Mouse (Mus musculus) lung, embryonic 14.5 days (tissue): ENCODE results near the gene Zbtb20. TPM values are rescaled to one million over a fixed set of nuclear protein-coding genes. Genes with fewer than 3 reads are reported as not detected.

Experiments
- ATAC-seq: fragments of 200-750 bp; cut with Nextera tagmentation; 2 replicates; pipeline ENCODE4 v1.8.0; 2017; ENCODE audit warnings: mild to moderate bottlenecking, moderate TSS enrichment, moderate library complexity; ENCODE audit not compliant: insufficient read depth
- DNase-seq: peaks from one replicate; pipeline ENCODE4 v3.0.0-alpha.2; 2015
- H3K27ac ChIP-seq: fragments of 300-500 bp; sonication (generic); 2 replicates; pipeline ENCODE4 v1.5.1; 2014; ENCODE audit warnings: low read depth, mild to moderate bottlenecking, moderate library complexity
- H3K27me3 ChIP-seq: fragments of 300-500 bp; sonication (generic); 2 replicates; pipeline ENCODE4 v1.6.1; 2014; ENCODE audit warnings: low read length, control low read depth; ENCODE audit not compliant: insufficient read depth
- H3K36me3 ChIP-seq: fragments of 300-500 bp; sonication (generic); 2 replicates; pipeline ENCODE4 v1.6.1; 2014; ENCODE audit warnings: control low read depth; ENCODE audit not compliant: insufficient read depth
- H3K4me1 ChIP-seq: fragments of 300-500 bp; sonication (generic); 2 replicates; pipeline ENCODE4 v1.6.1; 2014; ENCODE audit warnings: antibody characterized with exemption, control low read depth; ENCODE audit not compliant: insufficient read depth
- H3K4me2 ChIP-seq: fragments of 300-500 bp; sonication (generic); 2 replicates; pipeline ENCODE4 v1.6.1; 2014; ENCODE audit warnings: mild to moderate bottlenecking
- H3K4me3 ChIP-seq: fragments of 300-500 bp; sonication (generic); 2 replicates; pipeline ENCODE4 v1.5.1; 2014; ENCODE audit warnings: low read depth, low read length
- H3K9ac ChIP-seq: fragments of 300-500 bp; sonication (generic); 2 replicates; pipeline ENCODE4 v1.6.1; 2014
- H3K9me3 ChIP-seq: fragments of 300-500 bp; sonication (generic); 2 replicates; pipeline ENCODE4 v1.6.1; 2016; ENCODE audit warnings: low read depth, low read length, control low read depth
- CTCF ChIP-seq: IDR thresholded peaks from 2 replicates; pipeline ENCODE4 v1.5.1; 2016; ENCODE audit warnings: antibody characterized with exemption, low read depth
- WGBS: fragments of 180-500 bp; shearing (Covaris S2); extraction: QIAGEN DNeasy Blood & Tissue Kit; methylation state at CpG from one replicate; pipeline ENCODE4 v1.1.7; 2014; 5-methylcytosine and 5-hydroxymethylcytosine counted together
- polyA plus RNA-seq: library from polyadenylated mRNA; unstranded; fragments of >200 nt; fragmentation: Nextera tagmentation; extraction: Ambion mirVana; gene quantifications from 2 replicates; pipeline ENCODE4 v1.2.1, GENCODE M21; 2014

Gene Zbtb20
- polyA plus RNA-seq, 1 experiment from 2014 or later: 17.6 TPM

DNA sequence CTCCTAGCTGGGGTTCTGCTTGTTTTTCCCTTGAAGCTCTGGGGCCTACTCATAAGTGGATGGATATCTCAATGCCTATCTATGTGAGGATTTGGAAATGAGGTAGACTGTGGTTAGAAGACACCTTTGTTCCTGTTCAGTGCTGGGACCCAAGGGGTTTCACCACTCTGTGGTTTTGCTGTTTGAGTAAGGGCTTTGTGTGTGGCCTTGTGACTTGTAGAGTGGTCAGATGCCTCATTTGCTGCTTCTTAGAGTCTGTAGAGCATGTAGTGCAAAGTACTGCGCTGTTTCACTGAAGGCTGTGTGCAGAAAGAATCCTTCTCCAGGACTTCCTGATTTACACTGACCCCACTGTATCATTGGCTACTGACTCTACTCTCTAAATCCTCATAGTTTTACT, 314.7 kb downstream of the Zbtb20 start:
- no peaks in the 10 kb centered on the region for H3K27me3 ChIP-seq
- no peak for ATAC-seq
- WGBS: 96% methylated on average over 1 of the region's 1 CpGs
- no peak overlapping the region for H3K4me2 ChIP-seq
- H3K4me1 ChIP-seq: no peaks in the 10 kb centered on the region
- H3K4me3 ChIP-seq: no peak overlapping the region
- no peaks in the 10 kb centered on the region for H3K36me3 ChIP-seq
- no peaks in the 10 kb centered on the region for H3K9me3 ChIP-seq
- DNase-seq: no peak
- no peak for TF ChIP-seq CTCF
- no peak overlapping the region for H3K9ac ChIP-seq
- no peak overlapping the region for H3K27ac ChIP-seq

DNA sequence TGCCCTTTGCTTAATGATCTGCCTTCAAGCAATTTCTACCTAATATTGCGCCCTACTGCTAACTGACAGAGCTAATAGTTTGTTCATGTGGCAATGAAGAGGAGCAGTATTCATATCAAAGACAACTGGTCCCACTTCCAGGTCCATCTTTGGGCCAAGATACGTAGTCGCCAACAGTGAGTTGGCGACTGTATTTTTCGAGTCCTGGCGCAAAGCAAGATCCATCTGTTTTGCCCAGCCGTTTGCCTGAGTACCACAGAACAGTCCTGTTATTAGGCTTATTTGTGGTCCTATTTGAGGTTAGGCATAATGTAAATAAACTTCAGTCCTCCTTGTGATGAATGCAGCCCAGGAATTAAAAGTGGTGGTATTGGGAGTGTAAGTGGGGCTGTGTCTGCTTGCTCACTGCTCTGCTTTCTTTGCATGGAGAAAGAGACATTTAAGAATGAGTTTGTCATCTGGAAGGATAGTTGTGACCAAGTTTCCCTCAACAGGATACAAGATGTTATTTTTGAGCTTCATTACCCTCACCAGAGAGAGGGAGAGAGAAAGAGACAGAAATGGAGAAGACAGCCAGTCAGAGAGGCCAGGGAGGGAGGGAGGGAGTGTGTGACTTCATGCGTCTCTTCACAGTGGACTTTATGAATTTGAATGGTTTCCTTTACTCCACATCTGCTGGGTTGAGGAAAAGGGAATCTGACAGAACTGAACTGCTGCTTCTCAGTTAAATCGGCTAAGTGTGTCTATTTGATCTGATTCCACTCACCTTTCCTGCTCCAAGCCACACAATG, 315.6 kb downstream of the Zbtb20 start:
- WGBS: 84% methylated on average over 9 of the region's 9 CpGs
- H3K36me3 ChIP-seq: no peaks in the 10 kb centered on the region
- DNase-seq: no peak
- no peaks in the 10 kb centered on the region for H3K27me3 ChIP-seq
- ATAC-seq: no peak
- no peaks in the 10 kb centered on the region for H3K9me3 ChIP-seq
- H3K9ac ChIP-seq: no peak overlapping the region
- H3K4me3 ChIP-seq: no peak overlapping the region
- H3K4me1 ChIP-seq: no peaks in the 10 kb centered on the region
- no peak overlapping the region for H3K4me2 ChIP-seq
- no peak overlapping the region for H3K27ac ChIP-seq
- no peak for TF ChIP-seq CTCF

DNA sequence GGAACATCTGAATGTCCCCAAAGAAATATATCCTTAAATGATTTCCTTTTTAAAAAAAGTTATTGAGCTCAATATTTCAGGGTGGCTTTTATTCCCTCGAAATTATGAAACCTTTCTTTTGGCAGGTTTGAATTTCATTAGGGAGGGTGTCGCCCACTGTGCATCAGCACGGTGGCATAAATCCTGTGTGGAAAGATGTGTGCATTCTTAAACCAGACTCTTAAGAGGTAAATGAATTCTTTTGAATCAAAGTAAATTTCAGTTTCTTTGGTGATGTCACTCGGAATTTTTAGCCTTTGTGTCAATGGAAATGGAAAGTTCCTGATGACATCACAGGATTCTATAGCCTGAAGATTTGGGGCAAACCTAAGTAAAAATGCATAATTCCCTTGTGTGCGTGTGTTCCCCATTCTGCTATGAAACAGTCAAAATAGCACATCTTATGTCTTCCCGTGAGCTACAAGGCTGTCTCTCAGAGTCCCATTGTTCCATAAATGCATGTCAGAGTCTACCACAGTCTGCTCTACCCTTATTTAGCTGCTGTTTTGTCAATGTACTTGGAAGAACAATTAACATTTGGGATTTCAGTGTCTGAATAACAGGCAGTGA, 318.1 kb downstream of the Zbtb20 start:
- TF ChIP-seq CTCF: no peak
- DNase-seq (no peak), ATAC-seq (no peak)
- H3K27ac ChIP-seq: no peak overlapping the region
- no peaks in the 10 kb centered on the region for H3K9me3 ChIP-seq
- H3K4me2 ChIP-seq: no peak overlapping the region
- no peak overlapping the region for H3K9ac ChIP-seq
- no peaks in the 10 kb centered on the region for H3K36me3 ChIP-seq
- no peak overlapping the region for H3K4me3 ChIP-seq
- H3K4me1 ChIP-seq: no peaks in the 10 kb centered on the region
- H3K27me3 ChIP-seq: no peaks in the 10 kb centered on the region
- 82% methylated on average over 6 of the region's 6 CpGs for WGBS

DNA sequence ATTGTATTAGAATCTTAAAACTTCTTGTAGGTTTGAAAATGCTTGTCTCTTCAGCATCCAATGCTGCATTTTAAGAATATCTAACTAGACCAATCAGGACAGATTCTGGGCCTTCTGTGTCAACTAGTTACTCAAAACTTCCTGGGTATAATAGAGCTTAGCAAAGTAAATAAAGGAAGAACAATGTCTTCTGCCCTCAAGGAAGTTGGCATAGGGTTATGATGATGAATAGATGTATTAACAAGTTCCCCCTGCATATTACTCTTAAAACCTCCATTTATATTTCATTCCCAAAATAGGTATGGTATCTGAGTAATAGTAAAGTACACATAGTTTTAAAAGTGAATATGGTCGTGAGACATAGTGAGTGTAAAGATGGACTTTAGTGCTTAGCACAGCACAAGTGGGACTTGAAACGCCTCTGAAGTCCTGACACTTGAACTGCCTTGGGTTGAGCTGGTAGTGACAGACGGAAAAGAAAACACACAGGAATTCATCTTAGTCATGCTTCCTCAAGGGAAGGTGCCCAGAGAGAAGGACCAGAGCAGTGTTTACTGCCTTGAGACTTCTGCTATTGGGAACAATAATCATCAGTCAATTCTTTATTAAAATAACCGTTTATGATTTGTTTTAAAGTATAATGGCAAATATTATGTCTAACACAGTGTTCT, 341.8 kb downstream of the Zbtb20 start:
- no peak for TF ChIP-seq CTCF
- Histone ChIP-seq H3K4me3 (no peak overlapping the region), H3K9me3 (no peaks in the 10 kb centered on the region), H3K27ac (no peak overlapping the region), H3K9ac (no peak overlapping the region), H3K36me3 (no peaks in the 10 kb centered on the region), H3K27me3 (no peaks in the 10 kb centered on the region), H3K4me2 (no peak overlapping the region), H3K4me1 (no peaks in the 10 kb centered on the region)
- no peak for DNase-seq
- no peak for ATAC-seq
- 24% methylated on average over 4 of the region's 4 CpGs for WGBS

DNA sequence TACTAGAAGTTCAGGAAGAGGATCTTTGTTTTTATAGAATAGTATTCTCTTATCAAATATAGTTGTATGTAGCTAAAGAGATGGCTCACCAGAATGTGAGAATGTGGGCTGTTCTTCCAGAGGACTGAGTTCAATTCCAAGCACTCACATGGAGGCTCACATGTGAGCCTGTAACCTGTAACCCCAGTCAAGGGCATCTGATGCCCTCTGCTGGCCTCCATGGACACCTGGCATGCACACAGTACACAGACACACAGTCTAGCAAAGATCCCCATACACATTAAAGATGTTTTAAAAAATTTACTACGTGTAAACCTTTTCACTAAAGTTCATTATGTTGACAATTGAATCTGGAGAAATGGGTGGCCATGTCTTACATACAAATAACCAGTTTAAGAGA, 343.7 kb downstream of the Zbtb20 start:
- Histone ChIP-seq H3K9ac (no peak overlapping the region), H3K36me3 (no peaks in the 10 kb centered on the region), H3K4me3 (no peak overlapping the region), H3K9me3 (no peaks in the 10 kb centered on the region), H3K27ac (no peak overlapping the region), H3K27me3 (no peaks in the 10 kb centered on the region), H3K4me2 (no peak overlapping the region), H3K4me1 (no peaks in the 10 kb centered on the region)
- 87% methylated on average over 1 of the region's 1 CpGs for WGBS
- no peak for TF ChIP-seq CTCF
- ATAC-seq (no peak), DNase-seq (no peak)

DNA sequence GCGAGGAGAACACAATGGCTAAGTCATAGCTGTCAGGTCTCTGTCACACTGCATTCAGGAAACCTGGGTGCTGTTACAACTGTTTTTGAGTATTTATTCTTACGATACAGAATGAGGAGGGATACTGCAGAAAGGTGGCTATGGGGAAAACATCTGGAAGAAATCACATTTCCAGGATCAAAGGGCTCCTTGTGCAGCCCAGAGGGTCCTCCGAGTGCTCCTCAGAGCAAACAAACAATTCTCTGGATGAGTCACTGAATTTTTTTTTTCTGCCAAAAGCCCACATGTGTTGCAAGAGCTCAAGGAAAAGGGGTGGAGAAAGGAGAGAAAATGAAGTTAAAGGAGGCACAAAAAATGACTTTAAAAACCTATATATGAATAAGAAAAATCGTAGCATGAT, 345.6 kb downstream of the Zbtb20 start:
- H3K9ac ChIP-seq: no peak overlapping the region
- WGBS: 39% methylated on average over 4 of the region's 4 CpGs
- no peak overlapping the region for H3K4me3 ChIP-seq
- H3K4me2 ChIP-seq: no peak overlapping the region
- TF ChIP-seq CTCF: no peak
- H3K4me1 ChIP-seq: no peaks in the 10 kb centered on the region
- H3K36me3 ChIP-seq: no peaks in the 10 kb centered on the region
- no peaks in the 10 kb centered on the region for H3K27me3 ChIP-seq
- ATAC-seq: no peak
- H3K9me3 ChIP-seq: no peaks in the 10 kb centered on the region
- peak; percentile 20 for DNase-seq
- no peak overlapping the region for H3K27ac ChIP-seq

DNA sequence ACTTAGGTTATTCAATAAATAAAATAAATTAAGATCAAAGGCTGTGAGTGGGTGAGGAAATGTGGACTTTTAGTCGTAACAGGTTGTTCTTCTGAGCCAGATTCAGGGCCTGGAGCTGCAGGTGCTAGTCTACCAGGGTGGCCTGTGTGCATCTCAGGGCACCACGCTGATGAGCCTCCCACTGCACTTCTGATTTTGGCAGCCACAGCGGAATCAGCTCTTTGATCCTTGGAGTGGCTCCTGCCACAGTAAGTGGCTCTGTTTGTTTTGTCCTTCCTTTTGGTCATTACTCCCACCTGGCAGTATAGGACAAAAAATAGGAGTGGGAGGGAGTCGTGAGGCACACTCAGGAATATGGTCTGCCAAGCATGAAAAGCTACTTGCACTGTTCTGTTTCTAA, 354.6 kb downstream of the Zbtb20 start:
- Histone ChIP-seq H3K4me3 (no peak overlapping the region), H3K27me3 (no peaks in the 10 kb centered on the region), H3K27ac (no peak overlapping the region), H3K4me2 (no peak overlapping the region), H3K9ac (no peak overlapping the region), H3K9me3 (no peaks in the 10 kb centered on the region), H3K36me3 (no peaks in the 10 kb centered on the region), H3K4me1 (no peaks in the 10 kb centered on the region)
- no peak for TF ChIP-seq CTCF
- 50% methylated on average over 4 of the region's 4 CpGs for WGBS
- ATAC-seq: no peak
- DNase-seq: no peak
